Mouse (Mus musculus): ENCODE measurements around the gene Rnf220.

DNA sequence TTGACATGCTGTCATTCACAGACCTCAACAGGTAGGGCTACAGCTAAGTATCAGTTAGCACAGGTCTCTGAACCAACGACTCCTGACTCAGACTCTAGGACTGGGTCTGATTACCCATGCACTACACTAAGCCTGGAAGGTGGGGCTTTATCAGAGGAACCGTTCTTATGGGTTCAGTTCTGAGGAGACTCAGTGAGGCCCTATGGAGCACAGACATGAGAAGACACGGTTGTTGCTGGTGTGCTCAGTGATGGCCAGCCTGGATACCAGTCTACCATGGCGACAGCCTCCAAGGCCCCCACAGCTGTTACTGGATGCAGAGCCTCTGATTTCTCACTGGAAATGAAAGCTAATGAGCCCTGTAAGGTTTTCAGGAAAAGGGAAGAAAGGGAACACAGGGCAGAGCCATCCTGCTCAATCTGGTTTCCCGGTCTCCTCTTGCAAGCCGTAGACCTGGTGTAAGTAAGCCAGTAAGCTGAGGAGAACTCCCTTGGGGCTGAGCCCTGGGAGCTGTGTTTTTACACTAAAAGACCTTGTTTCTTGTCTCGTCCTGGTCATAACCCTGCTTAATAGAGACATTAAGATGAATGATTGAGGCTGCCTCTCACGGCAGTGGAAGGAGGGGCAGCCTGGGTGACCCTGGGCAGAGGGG, 42.6 kb upstream of the Rnf220 start:
- TF ChIP-seq GATA1 (IDR thresholded peaks at IDR 0.05; ENCODE audit: borderline replicate concordance, low read length) (no peak), FLI1 (IDR thresholded peaks at IDR 0.05; ENCODE audit: low read length) (no peak)

Measured in megakaryocyte, embryonic 14.5 days (primary cell).